Mouse (Mus musculus) thymus, postnatal 25 days (tissue): ENCODE measurements at regions not wholly inside any gene's neighbourhood (a gene's known extent, or its start where the extent isn't known, plus 50 kb on each side); places are given as distances from the start of the nearest gene placed in this dataset.
A peak's percentile ranks its signal among the peaks of the same experiment; 100 is the strongest.
"Not testable (repeated sequence)": the region's sequence is repeated elsewhere in the genome, so short reads cannot be mapped to it uniquely, and the experiment has no call there.

Experiments
- DNase-seq: peaks from one replicate; pipeline ENCODE4 v3.0.0; 2022

DNA sequence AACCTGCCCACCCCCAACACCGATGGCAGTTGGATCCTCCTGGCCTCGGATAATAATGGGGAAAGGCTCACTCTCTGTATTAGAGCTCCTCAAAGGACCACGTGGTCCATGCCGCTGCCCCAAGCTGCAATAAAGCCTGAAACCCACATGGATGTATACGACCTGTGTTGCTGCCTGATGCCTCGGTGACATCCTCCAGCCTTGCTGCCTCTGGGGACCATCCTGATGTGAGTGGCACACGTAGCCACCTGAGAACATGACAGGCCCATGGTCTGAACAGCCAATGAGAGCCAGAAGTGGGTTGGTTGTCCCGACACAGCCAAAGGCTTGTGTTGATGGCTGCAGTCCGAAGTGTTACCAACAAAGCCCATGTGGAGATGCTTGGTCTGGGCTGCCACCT, 283.4 kb upstream of the Cdh4 start:
- no peak for DNase-seq

GRCm38 (mm10) chr2:179163116-179163515, 279.1 kb upstream of the Cdh4 start:
- no peak for DNase-seq

GRCm38 (mm10) chr2:179170157-179170556, 272.1 kb upstream of the Cdh4 start:
- DNase-seq, result no peak

DNA sequence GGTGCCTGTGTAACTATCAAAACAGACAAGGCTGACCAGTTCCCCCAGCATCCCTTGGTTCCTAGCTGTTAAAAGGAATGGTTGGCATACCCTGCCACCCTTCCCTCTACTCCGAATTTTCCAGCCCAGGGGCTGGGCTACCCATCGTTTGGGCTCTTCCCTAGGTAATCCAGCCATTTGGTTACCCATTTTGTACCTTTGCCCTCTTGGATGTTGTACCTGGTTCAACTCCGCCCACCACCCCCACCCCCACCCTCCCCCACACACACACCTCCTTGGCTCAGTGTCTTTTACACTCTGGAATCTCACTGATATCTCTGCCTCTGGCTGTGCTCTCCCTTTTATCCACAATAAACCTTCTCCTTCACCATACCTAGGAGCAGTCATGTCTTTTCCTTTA, 271.6 kb upstream of the Cdh4 start:
- DNase-seq, result no peak

DNA sequence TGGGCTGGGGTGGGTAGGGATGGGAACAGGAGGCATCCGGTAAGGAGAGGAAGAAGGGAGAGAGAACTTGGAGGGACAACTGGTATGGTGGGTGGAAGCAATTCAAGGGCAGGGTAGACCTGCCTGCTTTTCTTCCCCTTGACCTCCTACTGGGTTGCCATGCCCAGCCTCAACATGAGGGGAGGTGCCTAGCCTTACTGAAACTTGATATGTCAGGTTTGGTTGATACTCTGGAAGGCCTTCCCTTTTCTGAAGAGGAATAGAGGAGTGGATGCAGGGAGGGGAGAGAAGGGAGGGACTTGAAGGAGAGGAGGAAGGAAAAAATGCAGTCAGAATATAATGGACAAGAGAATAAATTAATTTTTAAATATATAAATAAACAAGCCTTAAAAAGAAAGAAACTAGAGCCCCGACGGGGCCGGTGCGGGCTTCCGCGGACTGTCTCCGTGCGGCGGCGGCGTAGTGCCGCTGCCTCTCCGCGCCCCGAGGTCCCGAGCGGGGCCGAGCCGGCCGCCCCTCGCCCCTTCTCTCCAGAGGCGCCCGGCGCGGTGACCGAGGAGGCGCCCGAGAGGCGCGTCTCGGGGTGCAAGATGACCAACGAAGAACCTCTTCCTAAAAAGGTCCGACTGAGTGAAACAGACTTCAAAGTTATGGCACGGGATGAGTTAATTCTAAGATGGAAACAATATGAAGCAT, 265.2 kb upstream of the Cdh4 start:
- DNase-seq, result not testable (repeated sequence)

DNA sequence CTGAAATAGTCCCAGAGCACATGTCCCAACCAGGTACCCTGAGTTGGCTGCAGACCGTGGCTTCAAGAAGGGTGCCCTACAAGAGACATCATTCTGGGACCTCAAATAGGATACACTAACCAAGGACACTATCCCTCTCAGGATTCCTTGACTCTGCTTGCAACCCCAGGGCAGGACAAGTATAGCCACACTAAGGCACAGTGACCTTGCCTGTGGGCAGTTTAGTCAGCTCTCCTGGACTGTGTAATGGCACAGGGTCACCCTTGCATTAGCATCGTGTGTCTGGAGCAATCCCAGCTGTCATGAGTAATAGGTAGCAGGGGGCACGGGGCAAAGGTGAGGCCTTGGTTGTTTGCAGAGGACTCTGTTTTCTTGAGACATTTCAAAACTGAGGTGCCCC, 260.9 kb upstream of the Cdh4 start:
- no peak for DNase-seq

- no peak for DNase-seq
Measured at GRCm38 (mm10) chr2:179182123-179182522, 260.1 kb upstream of the Cdh4 start.

DNA sequence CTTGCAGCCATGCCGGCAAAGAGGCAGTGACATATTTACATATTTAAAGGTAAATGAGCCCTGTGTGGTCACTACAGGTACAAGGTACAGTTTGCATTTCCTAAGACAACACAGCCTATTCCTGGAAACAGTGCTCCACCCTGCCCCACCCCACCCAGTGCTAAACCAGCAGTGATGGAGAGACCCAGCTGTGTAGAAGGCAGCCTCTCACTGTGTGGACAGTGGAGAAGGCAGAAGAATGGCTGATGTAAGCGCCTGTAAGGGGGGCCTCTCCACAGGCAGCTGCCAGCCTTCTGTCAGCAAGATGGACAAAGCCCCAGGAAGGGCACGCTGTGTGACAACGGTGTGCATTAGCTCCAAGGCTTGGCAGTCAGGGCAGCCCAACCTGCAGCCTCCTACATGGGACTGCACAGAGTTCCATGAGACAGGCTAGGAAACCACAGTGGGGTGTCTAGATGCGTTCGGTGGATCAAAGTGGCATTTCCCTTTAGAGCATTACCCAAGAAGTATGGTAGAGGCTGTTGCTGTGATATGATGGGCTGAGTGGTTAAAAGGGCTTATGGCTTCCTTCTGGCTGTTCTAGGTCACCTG, 249.2 kb upstream of the Cdh4 start:
- no peak for DNase-seq

DNA sequence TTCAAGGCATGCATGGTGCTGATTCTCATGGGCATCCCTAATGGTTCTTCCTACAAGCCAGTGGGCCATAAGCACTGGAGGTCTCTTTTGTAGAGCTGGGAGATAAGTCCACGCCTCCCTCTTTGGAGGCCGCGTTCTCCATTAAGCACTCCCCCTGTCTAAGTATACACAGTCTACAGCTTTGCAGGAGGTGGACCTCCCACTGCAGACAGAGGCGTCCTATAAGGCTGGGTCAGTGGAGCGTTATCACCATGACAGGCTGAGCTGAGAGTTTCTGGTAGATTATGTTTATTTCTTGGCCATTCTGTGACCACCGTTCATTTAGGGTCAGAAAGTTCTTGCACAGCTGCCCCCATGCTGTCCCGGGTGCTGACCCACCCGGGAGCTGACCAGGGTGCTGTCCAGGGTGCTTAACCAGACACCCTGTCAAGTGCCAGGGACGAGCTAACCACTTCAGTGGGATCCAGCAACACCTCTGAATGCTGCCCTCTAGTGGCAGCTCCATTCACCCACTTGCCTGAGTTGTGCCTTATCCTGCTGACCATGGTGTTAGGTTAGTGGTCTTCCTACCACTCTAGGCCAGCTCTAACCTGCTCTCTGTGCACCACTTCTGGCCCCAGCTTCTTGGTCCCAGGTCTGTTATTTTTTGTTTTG, 248.6 kb upstream of the Cdh4 start:
- peak; percentile 25 for DNase-seq

DNA sequence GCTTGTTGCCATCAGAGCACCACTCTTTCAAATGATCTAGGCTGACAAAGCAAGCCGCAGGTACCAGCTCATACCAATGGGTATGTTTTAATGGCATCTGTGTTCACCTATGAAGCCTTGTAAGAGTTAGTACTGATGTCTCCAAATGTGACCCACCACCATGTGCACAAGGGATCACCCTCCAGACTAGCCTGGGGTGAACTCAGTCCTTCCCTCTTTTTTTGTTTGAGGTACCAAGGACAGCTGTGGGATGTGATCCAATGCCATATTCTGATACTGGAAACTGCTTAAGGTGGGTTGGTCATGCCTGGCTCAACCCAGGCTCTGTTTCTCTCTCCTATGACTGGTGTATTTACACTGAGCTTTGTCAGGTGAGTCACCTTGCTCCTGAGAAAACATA, 244.8 kb upstream of the Cdh4 start:
- no peak for DNase-seq

- no peak for DNase-seq
Measured at GRCm38 (mm10) chr2:179200495-179200894, 241.7 kb upstream of the Cdh4 start.

DNA sequence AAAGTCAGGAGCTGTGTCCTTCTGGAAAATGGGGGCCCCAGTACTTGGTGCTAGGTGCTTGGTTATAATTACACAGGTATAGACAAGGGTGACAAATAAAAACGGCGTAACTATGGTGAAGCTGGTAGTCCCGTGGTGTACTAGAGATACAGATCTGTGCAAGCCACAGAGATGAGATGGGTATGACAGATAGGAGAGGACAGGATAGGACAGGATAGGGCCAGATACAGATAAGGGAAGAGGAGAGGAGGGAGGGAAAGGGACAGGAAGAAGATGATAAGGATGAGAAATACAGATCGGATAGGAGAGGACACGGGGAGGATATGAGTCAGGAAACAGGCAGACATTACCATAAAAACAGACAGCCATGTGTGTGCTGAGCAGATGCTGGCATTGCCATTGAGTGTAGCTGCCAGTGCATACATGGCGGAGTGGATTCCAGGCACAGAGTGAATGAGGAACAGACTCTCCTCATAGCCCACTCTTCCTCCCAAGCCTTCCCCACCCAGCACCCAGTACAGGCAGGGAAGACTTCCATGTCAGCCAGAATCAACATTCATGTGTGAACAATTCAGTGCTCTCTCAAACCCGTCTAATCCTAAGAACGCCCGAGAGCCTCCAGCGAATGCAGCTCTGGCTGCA, 231.9 kb upstream of the Cdh4 start:
- no peak for DNase-seq

DNA sequence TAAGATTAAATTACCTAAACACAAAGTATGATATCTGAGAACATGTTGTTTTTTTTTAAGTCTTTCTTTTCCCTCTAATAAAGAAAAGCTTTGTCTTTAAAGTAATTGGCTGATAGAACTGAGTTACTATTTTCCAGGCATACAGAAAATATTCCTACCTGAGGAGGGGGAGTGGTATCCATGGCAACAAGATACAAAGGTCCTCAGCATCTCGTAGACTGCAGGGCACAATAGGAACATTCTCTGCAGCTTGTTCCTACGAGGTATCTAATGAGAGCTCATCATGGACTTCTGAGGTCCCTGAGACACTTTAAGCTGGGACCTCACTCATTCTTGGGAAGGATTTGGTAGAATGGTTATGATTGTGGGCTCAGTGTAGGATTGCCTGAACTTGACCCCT, 225.5 kb upstream of the Cdh4 start:
- DNase-seq, result no peak

DNA sequence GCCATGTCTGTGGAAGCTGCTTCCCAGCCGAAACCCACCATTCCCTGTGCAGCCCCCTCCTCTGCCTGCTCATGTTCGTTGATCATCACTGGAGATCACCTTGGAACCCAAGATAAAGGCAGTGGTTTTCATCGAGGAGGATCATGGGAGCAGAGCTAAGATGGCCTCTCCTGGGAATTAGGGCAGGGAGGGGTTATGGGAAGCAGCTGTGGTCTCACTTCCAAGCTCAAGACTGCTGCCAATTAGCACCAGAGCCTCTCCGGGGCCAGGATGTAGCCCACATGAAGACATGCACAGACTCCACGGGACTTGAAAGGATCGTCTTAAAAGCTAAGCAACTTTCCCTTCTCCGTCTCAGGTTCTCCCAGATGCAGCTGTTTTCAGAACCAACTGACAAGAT, 214.1 kb upstream of the Cdh4 start:
- no peak for DNase-seq

GRCm38 (mm10) chr2:179231708-179232354, 210.4 kb upstream of the Cdh4 start:
- DNase-seq, result no peak

GRCm38 (mm10) chr2:179238166-179238565, 204.1 kb upstream of the Cdh4 start:
- no peak for DNase-seq

- DNase-seq, result no peak
Measured at GRCm38 (mm10) chr2:179260892-179261291, 181.3 kb upstream of the Cdh4 start.

- DNase-seq, result no peak
Measured at GRCm38 (mm10) chr2:179263888-179264287, 178.3 kb upstream of the Cdh4 start.

GRCm38 (mm10) chr2:179265436-179265835, 176.8 kb upstream of the Cdh4 start:
- DNase-seq, result no peak

DNA sequence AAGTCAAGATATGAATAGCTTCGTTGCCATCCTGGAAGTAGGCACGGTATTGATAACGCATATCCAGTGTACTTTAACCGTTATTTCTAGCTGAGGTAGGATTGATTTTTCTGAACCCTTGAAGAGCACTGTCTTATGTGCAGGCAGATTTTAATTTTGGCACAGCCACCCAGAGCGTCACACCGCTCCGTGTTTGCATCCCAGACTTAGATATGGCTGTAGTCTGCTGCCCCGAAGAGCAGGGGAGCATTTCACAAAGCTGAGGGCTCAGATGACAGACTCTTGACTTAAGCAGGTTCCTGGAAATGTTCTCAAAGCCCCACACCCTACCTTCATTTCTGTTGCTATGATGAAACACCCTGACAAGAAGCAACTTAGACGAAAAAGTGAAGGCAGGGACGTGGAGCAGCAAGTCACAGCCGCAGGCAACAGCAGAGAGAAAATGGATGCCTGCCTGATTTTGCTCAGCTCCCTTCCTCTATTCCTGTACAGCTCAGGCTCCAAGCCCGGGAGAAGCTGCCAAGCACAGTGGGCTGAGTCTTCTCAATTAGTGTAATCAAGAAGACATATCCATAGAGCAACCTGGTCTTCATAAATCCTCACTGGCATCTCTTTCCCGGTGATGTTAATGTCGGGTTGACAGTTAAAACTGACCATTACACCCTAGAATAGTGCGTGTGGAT, 164.9 kb upstream of the Cdh4 start:
- DNase-seq, result no peak

DNA sequence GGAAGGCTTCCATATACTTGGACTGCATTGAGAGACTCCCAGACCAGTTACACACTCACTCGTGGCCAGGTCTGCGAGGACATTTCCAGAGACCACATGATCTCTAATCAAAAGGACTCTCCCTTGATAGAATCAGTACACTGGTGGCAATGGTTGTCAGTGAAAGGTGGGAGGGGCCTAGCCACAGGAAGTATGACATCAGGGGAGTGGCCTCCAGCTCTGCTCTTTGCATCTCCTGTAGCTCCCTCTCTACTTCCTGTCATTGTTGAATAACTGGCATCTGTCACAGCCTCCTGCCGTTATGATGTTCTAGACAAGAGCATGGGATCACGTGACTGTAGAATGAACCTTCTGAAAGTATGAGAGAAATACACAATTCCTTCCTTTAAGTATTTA, 164.3 kb upstream of the Cdh4 start:
- DNase-seq, result no peak

- DNase-seq, result no peak
Measured at GRCm38 (mm10) chr2:179282276-179282675, 160.0 kb upstream of the Cdh4 start.

DNA sequence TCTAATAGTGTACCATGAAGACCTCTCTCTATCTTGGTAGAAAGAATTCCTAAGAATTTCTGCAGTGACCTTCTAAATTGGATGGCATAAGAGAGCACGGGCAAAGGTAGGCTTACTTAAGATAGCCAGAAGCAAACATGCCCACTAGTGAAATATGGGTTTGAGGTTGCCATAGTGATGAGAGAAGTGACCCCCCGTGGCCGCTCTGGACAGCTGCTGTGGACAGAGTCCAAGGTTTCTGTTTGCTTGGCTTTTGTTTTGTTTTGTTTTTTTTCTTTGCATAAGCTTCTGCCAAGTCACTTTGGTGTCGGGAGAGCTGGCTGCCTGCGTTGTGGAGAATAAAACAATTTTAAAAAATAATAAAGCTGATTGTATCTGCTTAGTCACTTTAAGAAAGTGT, 151.8 kb upstream of the Cdh4 start:
- no peak for DNase-seq
